Mouse (Mus musculus): ENCODE data around the gene Prkca.

DNA sequence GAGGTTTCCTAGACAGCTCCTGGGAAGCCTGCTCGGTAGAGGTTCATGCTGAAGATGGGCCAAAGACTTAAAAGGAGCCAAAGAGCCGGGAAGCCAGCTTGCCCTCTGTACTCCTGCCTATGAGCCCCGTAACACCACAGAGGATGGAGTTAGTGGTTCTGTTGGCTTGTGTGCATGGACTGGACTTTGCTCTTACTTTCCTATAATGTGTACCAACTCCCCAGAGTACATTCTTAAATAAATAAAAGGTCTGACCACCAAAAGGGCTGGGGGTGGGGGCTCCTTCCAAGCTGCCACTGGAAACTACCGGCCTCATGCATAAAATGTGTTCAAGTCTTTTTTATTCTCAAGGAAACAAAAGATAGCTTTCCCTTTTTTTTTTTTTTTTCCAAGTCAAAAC lies 377.5 kb downstream of the Prkca start:
- TF ChIP-seq CTCF (IDR thresholded peaks at IDR 0.05 in 2 of 3, conservative IDR thresholded peaks at IDR 0.05 in 1 of 3; ENCODE audit: control insufficient read depth in 1 of 3, insufficient read depth in 1 of 3, low read depth in 2 of 3, low read length in 3 of 3, poor library complexity in 1 of 3, severe bottlenecking in 1 of 3) (no peak), MEF2A (IDR thresholded peaks at IDR 0.05; ENCODE audit: extremely low read depth, insufficient replicate concordance, low read depth, low read length, poor library complexity, severe bottlenecking) (no peak), ETS1 (IDR thresholded peaks at IDR 0.05; ENCODE audit: low read depth, low read length) (no peak), USF2 (IDR thresholded peaks at IDR 0.05; ENCODE audit: borderline replicate concordance in 1 of 2, insufficient read depth in 1 of 2, low read depth in 1 of 2, low read length in 2 of 2) (no peak), MXI1 (IDR thresholded peaks at IDR 0.05; ENCODE audit: low read depth, low read length) (no peak), CHD1 (IDR thresholded peaks at IDR 0.05; ENCODE audit: low read depth, low read length) (no peak), UBTF (IDR thresholded peaks at IDR 0.05; ENCODE audit: borderline replicate concordance, insufficient read depth, low read depth, low read length) (no peak)

Measured in MEL (cell line).